Comparison of ENCODE assay signal across 10 mouse cellular contexts in genomic region chr14:76527758-76528313, GRCm38 (mm10). TPM values are rescaled to one million over a fixed set of nuclear protein-coding genes. Genes with fewer than 3 reads are reported as not detected.
A peak's percentile ranks its signal among the peaks of the same experiment; 100 is the strongest.
DNase-seq lines count a peak whose midpoint lies in the region; ATAC-seq and TF ChIP-seq lines count a peak whose summit lies in the region.
"Had no signal": no experiment of that assay in that cellular context is flagged by ENCODE, and none has a peak within 500 bp of the region (broad histone marks: within the 10 kb centered on the region; RNA-seq: fewer than 3 reads in every experiment).

No protein-coding gene starts in this region.

- 0 out of 2 replicates have a peak, but pooled peaks have one; percentile 5 for ATAC-seq in hindbrain, embryonic 11.5 days (ENCODE audit: low FRiP score)
- ATAC-seq in hindbrain, embryonic 16.5 days: no peak
- ATAC-seq in limb, embryonic 13.5 days (ENCODE audit: low FRiP score, low read depth): no peak

- no peak overlapping the region for H3K4me2 ChIP-seq in hindbrain, embryonic 11.5 days (replicated peaks; ENCODE audit: low read depth, low read length)
- H3K4me2 ChIP-seq in hindbrain, embryonic 16.5 days (ENCODE audit: low read length): no peak overlapping the region
- H3K4me2 ChIP-seq in limb, embryonic 13.5 days (replicated peaks): no peak overlapping the region

- TF ChIP-seq POLR2A in ES-Bruce4 (IDR thresholded peaks at IDR 0.05; ENCODE audit: insufficient read depth, low read length): no peak

- no peaks in the 10 kb centered on the region for H3K4me1 ChIP-seq in hindbrain, embryonic 11.5 days (replicated peaks; ENCODE audit: control insufficient read depth, insufficient read depth, low read length)
- H3K4me1 ChIP-seq in hindbrain, embryonic 16.5 days (ENCODE audit: control insufficient read depth, insufficient read depth, low read depth, low read length): peaks cover under 1% of the 10 kb centered on the region
- peaks cover 3% of the 10 kb centered on the region for H3K4me1 ChIP-seq in ES-Bruce4 (ENCODE audit: control insufficient read depth, insufficient read depth, low read length)
- H3K4me1 ChIP-seq in limb, embryonic 13.5 days: peaks cover 52% of the 10 kb centered on the region

- TF ChIP-seq EP300 in ES-Bruce4 (IDR thresholded peaks at IDR 0.05; ENCODE audit: insufficient read depth, low read depth, low read length): no peak

- no peak overlapping the region for H3K4me3 ChIP-seq in hindbrain, embryonic 11.5 days (ENCODE audit: low read depth, low read length)
- H3K4me3 ChIP-seq in hindbrain, embryonic 16.5 days (ENCODE audit: low read length): no peak overlapping the region
- H3K4me3 ChIP-seq in ES-Bruce4 (ENCODE audit: low read depth, low read length): no peak overlapping the region
- no peak overlapping the region for H3K4me3 ChIP-seq in limb, embryonic 13.5 days

- H3K27me3 ChIP-seq in hindbrain, embryonic 11.5 days (ENCODE audit: control insufficient read depth, insufficient read depth, low read length): no peaks in the 10 kb centered on the region
- H3K27me3 ChIP-seq in hindbrain, embryonic 16.5 days (replicated peaks; ENCODE audit: control insufficient read depth, insufficient read depth, low read length): no peaks in the 10 kb centered on the region
- no peaks in the 10 kb centered on the region for H3K27me3 ChIP-seq in ES-Bruce4 (ENCODE audit: control insufficient read depth, insufficient read depth, low read length, poor library complexity, severe bottlenecking)
- no peaks in the 10 kb centered on the region for H3K27me3 ChIP-seq in limb, embryonic 13.5 days

- no peak for DNase-seq in hindbrain, embryonic 11.5 days (ENCODE audit: low spot score)
- peak; percentile 50 for DNase-seq in embryo, embryonic 11 days
- no peak for DNase-seq in cerebellum, postnatal 10 days
- no peak for DNase-seq in retina, embryonic 14.5 days (ENCODE audit: low spot score)
- no peak for DNase-seq in Muller cell, postnatal 12 days (ENCODE audit: inconsistent ontology term)
- DNase-seq: thymus, postnatal 36 days had no signal

- WGBS in hindbrain, embryonic 11.5 days: 57% methylated on average over 8 of the region's 9 CpGs
- 64% methylated on average over 9 of the region's 9 CpGs for WGBS in hindbrain, embryonic 16.5 days
- 30% methylated on average over 8 of the region's 9 CpGs for whole genome bisulfite sequencing in limb, embryonic 13.5 days

- 0 out of 2 replicates have a peak overlapping the region, but pooled peaks have one; percentile 9 for H3K27ac ChIP-seq in hindbrain, embryonic 11.5 days (ENCODE audit: low read depth, low read length)
- H3K27ac ChIP-seq in hindbrain, embryonic 16.5 days (ENCODE audit: low read depth, low read length): no peak overlapping the region
- peak overlapping the region; percentile 13 for H3K27ac ChIP-seq in ES-Bruce4 (ENCODE audit: insufficient read depth, low read length)
- H3K27ac ChIP-seq in limb, embryonic 13.5 days: peak overlapping the region; percentile 79

- H3K9ac ChIP-seq in hindbrain, embryonic 11.5 days (ENCODE audit: low read depth, low read length): no peak overlapping the region
- no peak overlapping the region for H3K9ac ChIP-seq in hindbrain, embryonic 16.5 days (ENCODE audit: low read depth, low read length)
- H3K9ac ChIP-seq in ES-Bruce4 (ENCODE audit: low read depth, poor library complexity, severe bottlenecking): no peak overlapping the region
- no peak overlapping the region for H3K9ac ChIP-seq in limb, embryonic 13.5 days

- H3K9me3 ChIP-seq in hindbrain, embryonic 11.5 days (ENCODE audit: control insufficient read depth, low read length): no peaks in the 10 kb centered on the region
- no peaks in the 10 kb centered on the region for H3K9me3 ChIP-seq in hindbrain, embryonic 16.5 days (ENCODE audit: control insufficient read depth, low read length)
- no peaks in the 10 kb centered on the region for H3K9me3 ChIP-seq in ES-Bruce4 (replicated peaks; ENCODE audit: control insufficient read depth, insufficient read depth, low read length, poor library complexity, severe bottlenecking)
- no peaks in the 10 kb centered on the region for H3K9me3 ChIP-seq in limb, embryonic 13.5 days

- TF ChIP-seq CTCF in ES-Bruce4 (IDR thresholded peaks at IDR 0.05; ENCODE audit: low read depth, low read length): no peak

- no peaks in the 10 kb centered on the region for H3K36me3 ChIP-seq in hindbrain, embryonic 11.5 days (ENCODE audit: control insufficient read depth, insufficient read depth, low read length)
- 0 out of 2 replicates have a peak, but pooled peaks cover 3% of the 10 kb centered on the region for H3K36me3 ChIP-seq in hindbrain, embryonic 16.5 days (ENCODE audit: control insufficient read depth, insufficient read depth, low read length)
- no peaks in the 10 kb centered on the region for H3K36me3 ChIP-seq in ES-Bruce4 (ENCODE audit: control insufficient read depth, insufficient read depth, low read length, poor library complexity, severe bottlenecking)
- H3K36me3 ChIP-seq in limb, embryonic 13.5 days: no peaks in the 10 kb centered on the region

RNA-seq across cellular contexts. Expression of gene Serp2, which starts 28.9 kb away (rescaled TPM):
- polyA plus RNA-seq in hindbrain, embryonic 11.5 days (2014; fragmentation: Nextera tagmentation; extraction: Ambion mirVana): 46.1 TPM in 2 replicates
- polyA plus RNA-seq in hindbrain, embryonic 16.5 days (2015; fragmentation: Nextera tagmentation; extraction: Ambion mirVana): 222 and 255 TPM in 2 replicates
- 6.1 and 6.4 TPM in 2 replicates for polyA plus RNA-seq in ES-Bruce4 (2011; ENCODE audit: insufficient read depth, insufficient read length, low read depth, missing spikeins)
- 15.0 and 18.7 TPM in 2 replicates for polyA plus RNA-seq in limb, embryonic 13.5 days (2015; fragmentation: Nextera tagmentation; extraction: Ambion mirVana)
- polyA plus RNA-seq: liver, adult 2 months had no signal
